Mouse (Mus musculus) heart, postnatal 10 days (tissue): Measurements from ENCODE around the gene Nutf2-ps1. TPM values are rescaled to one million over a fixed set of nuclear protein-coding genes. Genes with fewer than 3 reads are reported as not detected.
"Not testable (repeated sequence)": the region's sequence is repeated elsewhere in the genome, so short reads cannot be mapped to it uniquely, and the experiment has no call there.

ENCODE experiments used
- DNase-seq, 2 experiments: peaks; one replicate each; pipeline ENCODE4 v3.0.0; 2021
- intact Hi-C: fragments of 180-260 bp; cut with DNase I; formaldehyde crosslinking; loops from one replicate; pipeline ENCODE4 v1.15.1; 2025
- total RNA-seq, 2 experiments: library from RNA; stranded (reverse); gene quantifications; 2 replicates each; pipeline ENCODE4 v1.2.3; 2021

Gene Nutf2-ps1
- 100 to 1,000 TPM in 1 of 2 experiments, 10 to 100 TPM in 1; 81.9 to 104 TPM for total RNA-seq

GRCm38 (mm10) chr19:53588968-53589367 lies at the start of gene Nutf2-ps1:
Nutf2-ps1 (minus strand) TSS chr19:53589068.
- DNase-seq, intact Hi-C loops: not testable (repeated sequence)

GRCm38 (mm10) chr19:53638041-53638440 lies 49.2 kb upstream of the Nutf2-ps1 start:
- intact Hi-C loops: loop anchor here (2.0 kb wide), 1 partner anchor 243 kb away; no protein-coding TSS in a partner anchor

GRCm38 (mm10) chr19:53621681-53622080 lies 32.8 kb upstream of the Nutf2-ps1 start:
- intact Hi-C loops: no loop called here
- DNase-seq: no peak

More at GRCm38 (mm10) chr19:53638041-53638440, 49.2 kb upstream of the Nutf2-ps1 start:
- DNase-seq: no peak

- intact Hi-C loops: no loop called here
These were observed 20.1 kb upstream of the Nutf2-ps1 start for GRCm38 (mm10) chr19:53608921-53609320.

GRCm38 (mm10) chr19:53601363-53601655 lies 12.4 kb upstream of the Nutf2-ps1 start:
- DNase-seq: no peak
- intact Hi-C loops: no loop called here

More at GRCm38 (mm10) chr19:53608921-53609320, 20.1 kb upstream of the Nutf2-ps1 start:
- no peak for DNase-seq

GRCm38 (mm10) chr19:53600549-53601362 lies 11.9 kb upstream of the Nutf2-ps1 start:
- intact Hi-C loops: no loop called here
- DNase-seq: peak; percentile 68 to 69

GRCm38 (mm10) chr19:53599757-53600539 lies 11.1 kb upstream of the Nutf2-ps1 start, which contains the start of gene Smc3:
Smc3 (plus strand) TSS chr19:53600398.
- intact Hi-C loops: loop anchor here (2.0 kb wide), 1 partner anchor 37 kb away; no protein-coding TSS in a partner anchor
- peak; percentile 99 for DNase-seq

GRCm38 (mm10) chr19:53596723-53597474 lies 8.0 kb upstream of the Nutf2-ps1 start:
- intact Hi-C loops: no loop called here
- DNase-seq: no peak

- DNase-seq, intact Hi-C loops: not testable (repeated sequence)
These were observed 1.2 kb downstream of the Nutf2-ps1 start for GRCm38 (mm10) chr19:53587686-53588085.

GRCm38 (mm10) chr19:53580271-53580670 lies 8.6 kb downstream of the Nutf2-ps1 start:
- intact Hi-C loops: not testable (repeated sequence)

GRCm38 (mm10) chr19:53578597-53579252 lies 10.1 kb downstream of the Nutf2-ps1 start:
- peak; percentile 74 to 84 for DNase-seq
- intact Hi-C loops: loop anchor here (1.0 kb wide), 2 partner anchors 158 to 183 kb away; no protein-coding TSS in a partner anchor

More at GRCm38 (mm10) chr19:53580271-53580670, 8.6 kb downstream of the Nutf2-ps1 start:
- DNase-seq: not testable (repeated sequence)

- intact Hi-C loops: loop anchor here (2.0 kb wide), 1 partner anchor 48 kb away; the partner anchor contains the start of gene Dusp5
- DNase-seq: peak in 1 of 2 experiments; percentile 51
These were observed 11.7 kb downstream of the Nutf2-ps1 start for GRCm38 (mm10) chr19:53577025-53577800.

GRCm38 (mm10) chr19:53576061-53576460 lies 12.8 kb downstream of the Nutf2-ps1 start:
- intact Hi-C loops: loop anchor here (2.0 kb wide), 1 partner anchor 47 kb away; the partner anchor contains the start of gene Dusp5
- DNase-seq: peak; percentile 52 to 55

GRCm38 (mm10) chr19:53575296-53576010 lies 13.4 kb downstream of the Nutf2-ps1 start:
- intact Hi-C loops: loop anchor here (2.0 kb wide), 1 partner anchor 47 kb away; the partner anchor contains the start of gene Dusp5
- DNase-seq: no peak

GRCm38 (mm10) chr19:53574546-53574945 lies 14.3 kb downstream of the Nutf2-ps1 start:
- DNase-seq: no peak
- intact Hi-C loops: no loop called here

GRCm38 (mm10) chr19:53574131-53574530 lies 14.7 kb downstream of the Nutf2-ps1 start:
- DNase-seq: no peak
- intact Hi-C loops: no loop called here

GRCm38 (mm10) chr19:53573151-53573550 lies 15.7 kb downstream of the Nutf2-ps1 start:
- intact Hi-C loops: no loop called here
- DNase-seq: no peak

GRCm38 (mm10) chr19:53572607-53573006 lies 16.3 kb downstream of the Nutf2-ps1 start:
- intact Hi-C loops: no loop called here

More at GRCm38 (mm10) chr19:53572607-53573006, 16.3 kb downstream of the Nutf2-ps1 start:
- no peak for DNase-seq
